Mouse (Mus musculus): ENCODE data around the gene Cenpv.

DNA sequence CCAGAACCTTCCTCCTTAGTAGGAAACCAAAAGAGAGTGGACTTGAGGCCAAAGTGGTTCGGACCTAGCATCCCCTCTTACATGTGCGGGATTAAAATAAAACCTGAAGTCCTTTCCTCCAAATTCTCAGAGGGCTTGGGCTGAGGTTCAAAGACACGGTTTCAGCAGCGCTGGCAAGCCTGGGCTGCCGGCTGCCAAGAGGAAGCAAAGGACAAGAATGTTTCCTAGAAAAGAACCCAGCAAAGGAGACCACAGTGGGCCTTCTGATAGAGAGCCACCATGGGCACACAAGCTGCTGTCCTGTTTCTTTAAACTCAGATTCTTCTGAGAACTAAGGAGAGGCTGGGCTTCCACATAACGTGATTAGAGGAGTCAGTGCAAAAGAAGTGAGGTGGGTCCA, 60.1 kb downstream of the Cenpv start:
- TF ChIP-seq CTCF (IDR thresholded peaks at IDR 0.05; ENCODE audit: control insufficient read depth, insufficient read depth, insufficient read length) (no peak), MAX (IDR thresholded peaks at IDR 0.05) (no peak), MYOD1 (IDR thresholded peaks at IDR 0.05; ENCODE audit: control insufficient read depth, insufficient read length, low read depth) (no peak), USF1 (IDR thresholded peaks at IDR 0.05; ENCODE audit: low read depth) (no peak)
